Comparison of ENCODE assay signal across 15 mouse cellular contexts in the genomic region with DNA sequence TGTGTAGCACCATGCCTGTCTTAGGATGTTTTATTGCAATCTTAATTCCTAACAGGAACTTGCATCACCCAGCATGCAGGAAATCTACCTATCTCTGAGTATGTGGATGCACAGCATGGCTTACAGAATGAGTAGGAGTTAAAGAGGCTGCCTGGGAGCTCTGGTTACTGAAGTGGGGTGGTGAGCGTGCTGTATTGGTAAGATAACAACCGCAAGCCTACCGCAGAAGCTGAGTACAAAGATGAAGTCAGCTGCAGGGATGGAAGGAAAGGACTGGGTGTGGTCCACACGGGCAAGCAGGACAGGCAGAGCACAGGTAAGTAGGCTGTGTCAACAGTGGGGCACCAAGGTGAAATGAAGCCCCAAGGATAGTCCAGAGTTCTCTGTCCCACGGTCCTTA.
A peak's percentile ranks its signal among the peaks of the same experiment; 100 is the strongest.
DNase-seq lines count a peak whose midpoint lies in the region; ATAC-seq lines count a peak whose summit lies in the region.
"Had no signal": no experiment of that assay in that cellular context is flagged by ENCODE, and none has a peak within 500 bp of the region (broad histone marks: within the 10 kb centered on the region; RNA-seq: fewer than 3 reads in every experiment).

No protein-coding gene starts in this region.

- H3K27ac ChIP-seq in neural tube, embryonic 15.5 days (replicated peaks) = no peak overlapping the region
- peak overlapping the region; percentile 90 for H3K27ac ChIP-seq in liver, embryonic 11.5 days (ENCODE audit: low read depth, low read length)
- no peak overlapping the region for H3K27ac ChIP-seq in stomach, embryonic 16.5 days (ENCODE audit: low read length)
- H3K27ac ChIP-seq: embryonic facial prominence, embryonic 10.5 days; forebrain, embryonic 12.5 days; gastrocnemius, adult 2 months; heart, embryonic 15.5 days had no signal

- no peaks in the 10 kb centered on the region for H3K9me3 ChIP-seq in neural tube, embryonic 15.5 days (replicated peaks)
- no peaks in the 10 kb centered on the region for H3K9me3 ChIP-seq in liver, embryonic 11.5 days (ENCODE audit: control insufficient read depth, low read length)
- no peaks in the 10 kb centered on the region for H3K9me3 ChIP-seq in stomach, embryonic 16.5 days (replicated peaks; ENCODE audit: control insufficient read depth, low read length)
- H3K9me3 ChIP-seq: embryonic facial prominence, embryonic 10.5 days; forebrain, embryonic 12.5 days; heart, embryonic 15.5 days had no signal

- H3K4me2 ChIP-seq in neural tube, embryonic 15.5 days = no peak overlapping the region
- peak overlapping the region; percentile 62 for H3K4me2 ChIP-seq in liver, embryonic 11.5 days
- H3K4me2 ChIP-seq in stomach, embryonic 16.5 days (ENCODE audit: low read depth, low read length) = no peak overlapping the region
- H3K4me2 ChIP-seq: forebrain, embryonic 12.5 days; heart, embryonic 15.5 days had no signal

- H3K4me3 ChIP-seq in neural tube, embryonic 15.5 days (replicated peaks) = no peak overlapping the region
- no peak overlapping the region for H3K4me3 ChIP-seq in liver, embryonic 11.5 days (ENCODE audit: low read depth, low read length)
- H3K4me3 ChIP-seq in stomach, embryonic 16.5 days (replicated peaks; ENCODE audit: low read length) = no peak overlapping the region
- H3K4me3 ChIP-seq: embryonic facial prominence, embryonic 10.5 days; forebrain, embryonic 12.5 days; gastrocnemius, adult 2 months; heart, embryonic 15.5 days had no signal

- WGBS in neural tube, embryonic 15.5 days = 87% methylated on average over 5 of the region's 5 CpGs
- WGBS in liver, embryonic 11.5 days = 37% methylated on average over 5 of the region's 5 CpGs
- 55% methylated on average over 5 of the region's 5 CpGs for WGBS in stomach, embryonic 16.5 days

- 0 out of 2 replicates have a peak, but pooled peaks cover 3% of the 10 kb centered on the region for H3K27me3 ChIP-seq in neural tube, embryonic 15.5 days (replicated peaks)
- peaks cover 3% of the 10 kb centered on the region; the same call in 1 of the 2 replicates for H3K27me3 ChIP-seq in liver, embryonic 11.5 days (replicated peaks; ENCODE audit: control insufficient read depth, insufficient read depth, low read length)
- H3K27me3 ChIP-seq in stomach, embryonic 16.5 days (ENCODE audit: control insufficient read depth, insufficient read depth, low read length) = no peaks in the 10 kb centered on the region

- peaks cover 3% of the 10 kb centered on the region for H3K4me1 ChIP-seq in neural tube, embryonic 15.5 days
- peaks cover 24% of the 10 kb centered on the region for H3K4me1 ChIP-seq in liver, embryonic 11.5 days (replicated peaks; ENCODE audit: control insufficient read depth, insufficient read depth, low read length)
- no peaks in the 10 kb centered on the region for H3K4me1 ChIP-seq in stomach, embryonic 16.5 days (ENCODE audit: control insufficient read depth, insufficient read depth, low read length)
- H3K4me1 ChIP-seq: forebrain, embryonic 12.5 days; heart, embryonic 15.5 days had no signal

- H3K9ac ChIP-seq in neural tube, embryonic 15.5 days (replicated peaks) = no peak overlapping the region
- H3K9ac ChIP-seq in liver, embryonic 11.5 days (ENCODE audit: low read depth, low read length) = peak overlapping the region; percentile 53
- no peak overlapping the region for H3K9ac ChIP-seq in stomach, embryonic 16.5 days (ENCODE audit: low read length)
- H3K9ac ChIP-seq: forebrain, embryonic 12.5 days; heart, embryonic 15.5 days had no signal

- DNase-seq in neural tube, embryonic 10.5 days (ENCODE audit: extremely low spot score, low spot score) = peak; percentile 10
- DNase-seq in c-Kit-positive CD71-positive TER-119-positive erythroid progenitor cells, embryonic 14.5 days (ENCODE audit: low spot score) = peak; percentile 86
- DNase-seq in liver, embryonic 11.5 days (ENCODE audit: low spot score) = peak; percentile 53
- DNase-seq in layer of hippocampus, adult 18-20 months (ENCODE audit: low spot score in 2 of 2) = no peak
- DNase-seq in adrenal gland, postnatal 36 days = no peak
- DNase-seq: cerebellum, adult 9-10 months; gastrocnemius, adult 2 months; kidney, postnatal 36 days; lung, postnatal 4 days had no signal

- no peak for ATAC-seq in neural tube, embryonic 15.5 days (ENCODE audit: low FRiP score)
- peak; percentile 84 for ATAC-seq in liver, embryonic 11.5 days (replicated peaks; ENCODE audit: low FRiP score)
- peak; percentile 59 for ATAC-seq in stomach, embryonic 16.5 days (ENCODE audit: insufficient read depth, low FRiP score)
- ATAC-seq: midbrain, embryonic 16.5 days had no signal

- H3K36me3 ChIP-seq in neural tube, embryonic 15.5 days = no peaks in the 10 kb centered on the region
- no peaks in the 10 kb centered on the region for H3K36me3 ChIP-seq in liver, embryonic 11.5 days (ENCODE audit: control insufficient read depth, insufficient read depth, low read length)
- no peaks in the 10 kb centered on the region for H3K36me3 ChIP-seq in stomach, embryonic 16.5 days (ENCODE audit: control insufficient read depth, insufficient read depth, low read length)
- H3K36me3 ChIP-seq: embryonic facial prominence, embryonic 10.5 days; forebrain, embryonic 12.5 days; heart, embryonic 15.5 days had no signal

Comparison
In these comparisons a context has a peak if more than half of its experiments do, and no peak if none do; other contexts are left out.
1. DNase-seq: peak in neural tube, embryonic 10.5 days (single experiment), c-Kit-positive CD71-positive TER-119-positive erythroid progenitor cells, embryonic 14.5 days (single experiment) and liver, embryonic 11.5 days (single experiment); none in layer of hippocampus, adult 18-20 months (0 of 2) and adrenal gland, postnatal 36 days (0 of 2).